Mouse (Mus musculus) spleen, postnatal 4 days (tissue): Measurements from ENCODE around the gene Tppp2.
A peak's percentile ranks its signal among the peaks of the same experiment; 100 is the strongest.
"Not testable (repeated sequence)": the region's sequence is repeated elsewhere in the genome, so short reads cannot be mapped to it uniquely, and the experiment has no call there.

Experiments used
- DNase-seq, 2 experiments: peaks; one replicate each; pipeline ENCODE4 v3.0.0; 2022; ENCODE audit warnings: low spot score in 2 of 2

The Tppp2 gene

DNA sequence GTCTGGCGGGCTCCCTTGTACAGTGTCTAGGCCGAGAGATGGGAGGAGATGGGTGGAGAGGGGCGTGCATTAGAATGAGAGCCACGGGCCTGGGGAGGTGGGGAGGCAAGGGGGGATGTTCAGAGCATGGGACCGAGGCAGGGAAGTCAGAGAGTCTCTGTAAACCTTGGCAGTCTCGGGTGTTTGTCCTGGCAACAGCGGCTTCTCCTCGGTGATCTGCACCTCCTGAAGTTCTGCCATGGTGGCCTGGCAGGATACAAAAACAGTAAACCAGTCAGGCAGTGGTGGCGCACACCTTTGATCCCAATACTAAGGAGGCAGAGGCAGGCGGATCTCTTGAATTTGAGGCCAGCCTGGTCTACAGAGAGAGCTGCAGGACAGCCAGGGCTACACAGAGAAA lies 6.9 kb upstream of the Tppp2 start:
- no peak for DNase-seq

- no peak for DNase-seq
Measured at GRCm38 (mm10) chr14:51912391-51913061, 5.7 kb upstream of the Tppp2 start.

GRCm38 (mm10) chr14:51913062-51913959 lies 4.9 kb upstream of the Tppp2 start:
- peak; percentile 52 to 72 for DNase-seq

- DNase-seq, result peak in 1 of 2 experiments; percentile 15
Measured at GRCm38 (mm10) chr14:51913960-51914762, 4.1 kb upstream of the Tppp2 start, which contains the start of gene Ndrg2. Gene Ndrg2 (minus strand): TSS chr14:51914158.

- DNase-seq, result no peak
Measured at GRCm38 (mm10) chr14:51915030-51915429, 3.2 kb upstream of the Tppp2 start.

- DNase-seq, result no peak
Measured at GRCm38 (mm10) chr14:51916539-51916938, 1.7 kb upstream of the Tppp2 start.

- no peak for DNase-seq
Measured at GRCm38 (mm10) chr14:51918966-51919365, 741 bp downstream of the Tppp2 start.

- no peak for DNase-seq
Measured at GRCm38 (mm10) chr14:51921759-51922570, 3.7 kb downstream of the Tppp2 start.

GRCm38 (mm10) chr14:51922571-51922865 lies 4.3 kb downstream of the Tppp2 start, which contains the start of gene Rnase13:
Gene Rnase13 (minus strand): TSS chr14:51922773.
- no peak for DNase-seq

GRCm38 (mm10) chr14:51922910-51923309 lies 4.7 kb downstream of the Tppp2 start:
- no peak for DNase-seq

GRCm38 (mm10) chr14:51923492-51923891 lies 5.3 kb downstream of the Tppp2 start:
- no peak for DNase-seq

- not testable (repeated sequence) for DNase-seq
Measured at GRCm38 (mm10) chr14:51926930-51927329, 8.7 kb downstream of the Tppp2 start.

GRCm38 (mm10) chr14:51929309-51929943 lies 11.2 kb downstream of the Tppp2 start:
- DNase-seq, result no peak

- no peak for DNase-seq
Measured at GRCm38 (mm10) chr14:51929968-51930367, 11.7 kb downstream of the Tppp2 start.

GRCm38 (mm10) chr14:51930824-51931223 lies 12.6 kb downstream of the Tppp2 start:
- no peak for DNase-seq

DNA sequence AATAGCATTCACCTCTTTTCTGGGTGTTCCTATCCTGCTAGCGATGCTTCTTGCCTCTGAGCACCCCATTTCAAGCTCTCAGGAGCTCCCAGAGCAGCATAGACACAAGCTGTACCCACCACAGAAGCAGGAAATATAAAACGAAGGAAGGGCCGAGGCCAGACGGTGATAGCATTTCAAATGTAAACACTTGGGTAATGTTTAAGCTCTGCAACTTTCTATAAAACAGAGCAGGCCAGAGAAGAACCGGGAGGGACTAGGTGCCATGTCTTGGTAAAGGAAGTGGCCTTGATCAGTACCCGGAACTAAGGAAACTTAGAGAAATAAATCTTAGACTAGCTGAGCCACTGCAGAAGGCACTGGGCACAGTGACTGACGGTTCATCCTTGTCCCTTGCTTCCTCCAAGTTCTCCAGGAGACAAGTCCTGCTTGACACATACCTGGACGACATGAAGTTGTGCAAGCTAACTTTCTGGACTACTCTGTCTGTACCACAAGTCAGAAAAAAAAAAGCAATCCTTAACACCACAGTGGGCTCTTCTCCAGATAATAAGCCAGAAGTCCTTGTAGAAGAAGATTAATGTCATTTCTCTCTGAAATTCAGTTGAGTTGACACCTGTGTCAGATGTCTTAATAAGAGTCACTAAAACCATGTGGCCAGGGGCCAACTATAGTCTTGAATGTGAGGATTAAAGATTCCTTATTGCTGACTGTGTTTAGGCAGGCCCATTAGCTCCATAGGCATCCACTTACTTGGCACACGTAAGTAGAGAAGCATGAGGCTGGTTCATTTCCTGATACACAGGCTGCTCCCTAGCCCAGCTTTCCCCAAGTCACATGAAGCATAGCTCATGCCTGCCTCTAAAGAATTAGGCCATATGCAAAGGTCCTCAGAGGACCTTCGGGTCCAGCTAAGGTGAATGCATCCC lies 14.1 kb downstream of the Tppp2 start:
- no peak for DNase-seq

- no peak for DNase-seq
Measured at GRCm38 (mm10) chr14:51939005-51939404, 20.8 kb downstream of the Tppp2 start.

GRCm38 (mm10) chr14:51940944-51941560 lies 22.8 kb downstream of the Tppp2 start:
- no peak for DNase-seq

- no peak for DNase-seq
Measured at GRCm38 (mm10) chr14:51941577-51941976, 23.4 kb downstream of the Tppp2 start.
